Mouse (Mus musculus): ENCODE results near the gene Ntn3. TPM values are rescaled to one million over a fixed set of nuclear protein-coding genes. Genes with fewer than 3 reads are reported as not detected.

Ntn3 gene
- polyA plus RNA-seq, 1 experiment from 2014 or later = 1.6 TPM

DNA sequence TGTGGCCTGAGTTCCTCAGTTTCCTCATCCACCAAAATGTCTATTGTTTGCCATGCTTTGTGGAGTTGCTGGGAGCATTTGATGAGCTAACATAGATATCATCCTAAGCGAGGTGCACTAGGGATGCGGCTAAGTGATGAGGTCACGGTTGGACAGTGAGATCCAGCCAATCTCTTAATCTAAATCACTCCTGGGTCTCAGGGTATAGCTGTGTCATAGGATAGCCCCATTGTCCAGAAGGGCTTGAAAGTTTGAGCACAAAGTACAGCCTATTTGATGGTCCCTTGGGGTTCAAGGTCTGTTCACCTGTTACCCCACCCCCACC, 547 bp upstream of the Ntn3 start:
- H3K4me3 ChIP-seq (ENCODE audit: control insufficient read depth in 1 of 2, insufficient read depth in 1 of 2, low read depth in 1 of 2, low read length in 2 of 2) = no peak overlapping the region
- H3K9me3 ChIP-seq (ENCODE audit: control insufficient read depth, low read length) = no peaks in the 10 kb centered on the region
- H3K36me3 ChIP-seq (ENCODE audit: control insufficient read depth, insufficient read depth, low read length) = no peaks in the 10 kb centered on the region
- H3K27me3 ChIP-seq (ENCODE audit: control insufficient read depth, insufficient read depth, low read length) = peaks cover 40% of the 10 kb centered on the region
- H3K4me2 ChIP-seq (ENCODE audit: low read length) = peak overlapping the region; percentile 97; the same call in 1 of the 2 replicates
- ATAC-seq (ENCODE audit: insufficient number of reproducible peaks, insufficient read depth, low FRiP score, low read depth) = no peak
- peaks cover 32 to 52% of the 10 kb centered on the region in 2 experiments for H3K4me1 ChIP-seq (ENCODE audit: control insufficient read depth in 2 of 2, insufficient read depth in 2 of 2, low read length in 2 of 2)
- no peak overlapping the region for H3K27ac ChIP-seq (replicated peaks in 1 of 2; ENCODE audit: control insufficient read depth in 1 of 2, insufficient read depth in 1 of 2, low read depth in 2 of 2, low read length in 2 of 2)
- WGBS = 79% methylated on average over 3 of the region's 3 CpGs
- H3K9ac ChIP-seq (ENCODE audit: low read length) = no peak overlapping the region

GRCm38 (mm10) chr17:24208641-24209042, 689 bp downstream of the Ntn3 start:
- no peak for ATAC-seq (ENCODE audit: insufficient number of reproducible peaks, insufficient read depth, low FRiP score, low read depth)

GRCm38 (mm10) chr17:24207768-24208640, 1.3 kb downstream of the Ntn3 start:
- no peak for ATAC-seq (ENCODE audit: insufficient number of reproducible peaks, insufficient read depth, low FRiP score, low read depth)
- H3K27me3 ChIP-seq (ENCODE audit: control insufficient read depth, insufficient read depth, low read length) = peaks cover 40% of the 10 kb centered on the region
- WGBS = 75% methylated on average over 34 of the region's 34 CpGs
- H3K36me3 ChIP-seq (ENCODE audit: control insufficient read depth, insufficient read depth, low read length) = no peaks in the 10 kb centered on the region
- peak overlapping the region; percentile 40 to 49 for H3K4me3 ChIP-seq (ENCODE audit: control insufficient read depth in 1 of 2, insufficient read depth in 1 of 2, low read depth in 1 of 2, low read length in 2 of 2)
- H3K27ac ChIP-seq (replicated peaks in 1 of 2; ENCODE audit: control insufficient read depth in 1 of 2, insufficient read depth in 1 of 2, low read depth in 2 of 2, low read length in 2 of 2) = 0 out of 4 replicates have a peak overlapping the region, but pooled peaks of 1 of the 2 experiments have one; percentile 59
- peak overlapping the region; percentile 77 for H3K9ac ChIP-seq (ENCODE audit: low read length)
- H3K4me1 ChIP-seq (ENCODE audit: control insufficient read depth in 2 of 2, insufficient read depth in 2 of 2, low read length in 2 of 2) = peaks cover 39 to 70% of the 10 kb centered on the region in 2 experiments
- no peaks in the 10 kb centered on the region for H3K9me3 ChIP-seq (ENCODE audit: control insufficient read depth, low read length)
- H3K4me2 ChIP-seq (ENCODE audit: low read length) = peak overlapping the region; percentile 97

More at GRCm38 (mm10) chr17:24208641-24209042, 689 bp downstream of the Ntn3 start:
- Histone ChIP-seq H3K4me3 (ENCODE audit: control insufficient read depth in 1 of 2, insufficient read depth in 1 of 2, low read depth in 1 of 2, low read length in 2 of 2) (peak overlapping the region; percentile 40 to 49), H3K27ac (replicated peaks in 1 of 2; ENCODE audit: control insufficient read depth in 1 of 2, insufficient read depth in 1 of 2, low read depth in 2 of 2, low read length in 2 of 2) (peak overlapping the region; percentile 59 to 63; a peak in 3 of 4 replicates), H3K9me3 (ENCODE audit: control insufficient read depth, low read length) (no peaks in the 10 kb centered on the region), H3K4me2 (ENCODE audit: low read length) (peak overlapping the region; percentile 97), H3K9ac (ENCODE audit: low read length) (peak overlapping the region; percentile 77), H3K36me3 (ENCODE audit: control insufficient read depth, insufficient read depth, low read length) (no peaks in the 10 kb centered on the region), H3K27me3 (ENCODE audit: control insufficient read depth, insufficient read depth, low read length) (peaks cover 40% of the 10 kb centered on the region), H3K4me1 (ENCODE audit: control insufficient read depth in 2 of 2, insufficient read depth in 2 of 2, low read length in 2 of 2) (peaks cover 38 to 64% of the 10 kb centered on the region in 2 experiments)
- 4% methylated on average over 27 of the region's 29 CpGs for WGBS

DNA sequence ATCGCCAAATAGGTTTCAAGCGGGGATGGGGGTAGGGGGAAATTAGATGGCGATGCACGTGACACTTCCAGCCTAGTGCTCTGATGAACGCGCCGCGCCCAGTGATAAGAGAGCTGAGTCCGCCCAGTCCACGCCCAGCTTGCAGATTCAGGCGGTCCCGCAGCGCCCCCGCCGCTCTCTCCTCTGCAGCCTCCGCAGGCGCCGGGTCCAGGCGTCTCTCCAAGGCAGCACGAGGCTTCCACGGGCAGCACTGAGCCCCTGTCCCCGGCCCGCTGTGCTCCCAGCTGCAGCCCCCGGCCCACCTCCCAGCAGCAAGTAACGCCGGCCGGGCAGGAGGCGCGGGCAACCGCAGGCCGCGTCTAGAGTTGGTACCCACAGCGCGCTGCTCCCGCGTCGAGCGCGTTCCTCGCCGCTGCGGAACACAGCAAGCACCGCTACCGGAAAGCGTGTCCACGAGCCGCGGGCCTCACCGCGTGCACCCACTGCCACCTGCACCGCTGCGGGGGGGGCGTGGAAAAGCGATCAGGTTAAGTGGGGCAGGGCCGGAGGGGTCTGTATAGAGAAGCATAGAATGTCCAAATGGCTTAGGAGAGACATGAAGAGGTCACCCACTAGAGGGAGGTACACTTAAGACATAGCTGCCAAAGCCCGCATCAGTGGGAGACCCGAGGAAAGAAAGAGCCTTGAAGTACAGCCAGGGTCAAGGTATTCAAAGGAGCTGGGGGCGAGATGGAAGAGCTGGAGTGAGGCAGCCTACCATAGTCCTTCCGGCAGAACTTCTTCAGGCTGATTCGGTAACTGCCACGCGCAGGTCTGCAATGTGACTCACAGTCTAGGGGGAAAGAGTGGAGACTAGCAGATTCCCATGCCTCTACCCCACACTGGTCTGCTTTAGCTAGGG, 2.6 kb downstream of the Ntn3 start:
- WGBS = 8% methylated on average over 61 of the region's 62 CpGs
- Histone ChIP-seq H3K4me3 (ENCODE audit: control insufficient read depth in 1 of 2, insufficient read depth in 1 of 2, low read depth in 1 of 2, low read length in 2 of 2) (peak overlapping the region; percentile 29 to 68), H3K36me3 (ENCODE audit: control insufficient read depth, insufficient read depth, low read length) (no peaks in the 10 kb centered on the region), H3K4me1 (ENCODE audit: control insufficient read depth in 2 of 2, insufficient read depth in 2 of 2, low read length in 2 of 2) (peaks cover 41 to 67% of the 10 kb centered on the region in 2 experiments), H3K4me2 (ENCODE audit: low read length) (peak overlapping the region; percentile 97), H3K9ac (ENCODE audit: low read length) (peak overlapping the region; percentile 88), H3K27me3 (ENCODE audit: control insufficient read depth, insufficient read depth, low read length) (peaks cover 40% of the 10 kb centered on the region), H3K27ac (replicated peaks in 1 of 2; ENCODE audit: control insufficient read depth in 1 of 2, insufficient read depth in 1 of 2, low read depth in 2 of 2, low read length in 2 of 2) (no peak overlapping the region), H3K9me3 (ENCODE audit: control insufficient read depth, low read length) (no peaks in the 10 kb centered on the region)
- ATAC-seq (ENCODE audit: insufficient number of reproducible peaks, insufficient read depth, low FRiP score, low read depth) = no peak

DNA sequence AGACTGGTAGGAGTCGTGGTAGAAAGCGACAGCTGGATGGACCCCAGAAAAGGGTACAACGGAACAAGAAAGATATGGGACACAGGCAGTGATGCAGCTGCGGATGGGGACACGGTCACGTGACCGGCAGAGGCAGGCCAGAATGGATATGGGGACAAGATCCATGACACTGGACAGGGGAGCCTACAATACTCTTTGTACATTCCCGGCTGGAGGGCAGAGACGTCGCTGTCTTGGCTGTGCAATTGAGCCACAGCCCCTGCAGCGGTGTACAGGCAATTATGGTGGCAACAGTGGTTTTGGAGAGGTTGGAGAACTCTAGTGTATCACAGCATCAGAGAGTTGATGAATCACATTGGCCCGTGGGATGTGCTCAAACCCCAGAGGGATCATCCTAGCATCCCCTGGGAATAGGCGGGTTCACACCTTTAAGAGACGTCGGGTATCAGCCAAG, 3.4 kb downstream of the Ntn3 start:
- Histone ChIP-seq H3K9me3 (ENCODE audit: control insufficient read depth, low read length) (no peaks in the 10 kb centered on the region), H3K4me2 (ENCODE audit: low read length) (peak overlapping the region; percentile 97), H3K27me3 (ENCODE audit: control insufficient read depth, insufficient read depth, low read length) (peaks cover 34% of the 10 kb centered on the region), H3K4me3 (ENCODE audit: control insufficient read depth in 1 of 2, insufficient read depth in 1 of 2, low read depth in 1 of 2, low read length in 2 of 2) (peak overlapping the region; percentile 66 to 68), H3K9ac (ENCODE audit: low read length) (peak overlapping the region; percentile 88), H3K36me3 (ENCODE audit: control insufficient read depth, insufficient read depth, low read length) (no peaks in the 10 kb centered on the region), H3K4me1 (ENCODE audit: control insufficient read depth in 2 of 2, insufficient read depth in 2 of 2, low read length in 2 of 2) (peaks cover 36 to 60% of the 10 kb centered on the region in 2 experiments), H3K27ac (replicated peaks in 1 of 2; ENCODE audit: control insufficient read depth in 1 of 2, insufficient read depth in 1 of 2, low read depth in 2 of 2, low read length in 2 of 2) (no peak overlapping the region; a peak in 1 of 4 replicates)
- 0 out of 2 replicates have a peak, but pooled peaks have one; percentile 9 for ATAC-seq (ENCODE audit: insufficient number of reproducible peaks, insufficient read depth, low FRiP score, low read depth)
- 4% methylated on average over 15 of the region's 15 CpGs for WGBS

GRCm38 (mm10) chr17:24205284-24205888, 3.9 kb downstream of the Ntn3 start, which contains the start of gene Tbc1d24:
Gene Tbc1d24 (minus strand): TSS chr17:24205562.
- under 1% methylated on average over 48 of the region's 65 CpGs for WGBS
- peak within 1 kb of the TSS; percentile 97 for H3K4me2 ChIP-seq (ENCODE audit: low read length)

DNA sequence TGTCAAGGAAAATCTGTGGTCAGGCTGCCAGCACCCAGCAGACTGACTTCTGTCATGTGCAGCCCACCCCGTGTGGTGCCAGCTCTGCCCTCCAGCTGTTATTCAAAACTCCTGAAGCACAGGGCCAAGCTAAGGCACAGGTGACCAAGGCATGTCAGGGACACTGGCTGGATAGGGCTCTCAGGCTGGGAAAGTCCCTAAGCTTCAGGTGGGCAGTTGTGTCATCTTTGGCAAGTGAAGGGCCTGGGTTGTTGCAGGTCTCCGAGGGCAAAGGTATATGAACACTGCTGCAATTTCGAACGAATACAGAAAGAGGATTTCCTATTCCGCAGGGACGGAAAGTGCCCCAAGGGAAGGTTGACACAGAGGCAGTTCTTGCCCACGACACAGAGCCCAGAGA, 4.5 kb downstream of the Ntn3 start:
- ATAC-seq (ENCODE audit: insufficient number of reproducible peaks, insufficient read depth, low FRiP score, low read depth) = no peak
- Histone ChIP-seq H3K27me3 (ENCODE audit: control insufficient read depth, insufficient read depth, low read length) (peaks cover 24% of the 10 kb centered on the region), H3K9ac (ENCODE audit: low read length) (peak overlapping the region; percentile 88), H3K4me3 (ENCODE audit: control insufficient read depth in 1 of 2, insufficient read depth in 1 of 2, low read depth in 1 of 2, low read length in 2 of 2) (peak overlapping the region; percentile 66 to 68), H3K9me3 (ENCODE audit: control insufficient read depth, low read length) (no peaks in the 10 kb centered on the region), H3K4me1 (ENCODE audit: control insufficient read depth in 2 of 2, insufficient read depth in 2 of 2, low read length in 2 of 2) (peaks cover 37 to 65% of the 10 kb centered on the region in 2 experiments), H3K4me2 (ENCODE audit: low read length) (peak overlapping the region; percentile 97), H3K36me3 (ENCODE audit: control insufficient read depth, insufficient read depth, low read length) (no peaks in the 10 kb centered on the region), H3K27ac (replicated peaks in 1 of 2; ENCODE audit: control insufficient read depth in 1 of 2, insufficient read depth in 1 of 2, low read depth in 2 of 2, low read length in 2 of 2) (peak overlapping the region in 1 of 2 experiments; percentile 43; a peak in 1 of 4 replicates)
- 8% methylated on average over 7 of the region's 7 CpGs for WGBS

More at GRCm38 (mm10) chr17:24205284-24205888, 3.9 kb downstream of the Ntn3 start, which contains the start of gene Tbc1d24:
- peak within 1 kb of the TSS; percentile 66 to 68 for H3K4me3 ChIP-seq (ENCODE audit: control insufficient read depth in 1 of 2, insufficient read depth in 1 of 2, low read depth in 1 of 2, low read length in 2 of 2)
- H3K36me3 ChIP-seq (ENCODE audit: control insufficient read depth, insufficient read depth, low read length) = no peaks in the 10 kb centered on the region
- H3K9ac ChIP-seq (ENCODE audit: low read length) = peak within 1 kb of the TSS; percentile 88
- H3K9me3 ChIP-seq (ENCODE audit: control insufficient read depth, low read length) = no peaks in the 10 kb centered on the region
- ATAC-seq (ENCODE audit: insufficient number of reproducible peaks, insufficient read depth, low FRiP score, low read depth) = peak; percentile 56
- H3K4me1 ChIP-seq (ENCODE audit: control insufficient read depth in 2 of 2, insufficient read depth in 2 of 2, low read length in 2 of 2) = peaks cover 34 to 60% of the 10 kb centered on the region in 2 experiments
- H3K27ac ChIP-seq (replicated peaks in 1 of 2; ENCODE audit: control insufficient read depth in 1 of 2, insufficient read depth in 1 of 2, low read depth in 2 of 2, low read length in 2 of 2) = peak within 1 kb of the TSS in 1 of 2 experiments; percentile 43; a peak in 1 of 4 replicates
- peaks cover 30% of the 10 kb centered on the region for H3K27me3 ChIP-seq (ENCODE audit: control insufficient read depth, insufficient read depth, low read length)
